Mouse (Mus musculus): ENCODE measurements at regions not wholly inside any gene's neighbourhood (a gene's known extent, or its start where the extent isn't known, plus 50 kb on each side); places are given as distances from the start of the nearest gene placed in this dataset.

DNA sequence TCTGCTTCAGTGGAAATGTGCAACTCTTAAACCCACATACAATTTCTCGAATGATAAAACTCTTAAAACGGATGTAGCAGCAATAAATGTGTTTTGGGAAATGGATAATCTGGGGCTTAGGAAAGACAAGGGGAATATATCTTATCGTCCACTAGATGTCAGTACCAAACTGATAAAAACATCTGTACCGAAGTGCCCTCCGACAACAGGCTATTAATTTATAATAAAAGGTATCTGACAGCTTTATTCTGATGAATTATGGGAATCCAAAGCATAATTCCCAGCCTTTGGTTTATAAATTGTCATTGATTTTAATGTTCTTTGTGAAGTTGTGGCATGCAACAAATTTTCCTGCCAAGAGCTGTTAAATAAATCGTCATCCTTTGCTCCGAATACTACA, 153.4 kb downstream of the Etnk1 start:
- TF ChIP-seq CTCF (IDR thresholded peaks at IDR 0.05; ENCODE audit: insufficient read depth, low read length) (peak; percentile 31; the same call in 1 of the 2 replicates), POLR2A (IDR thresholded peaks at IDR 0.05; ENCODE audit: borderline replicate concordance, extremely low read depth, low read depth, low read length) (no peak)

Measured in lung, adult 2 months (tissue).